Mouse (Mus musculus) CH12.LX (cell line): ENCODE measurements around the gene Sf3b3. TPM values are rescaled to one million over a fixed set of nuclear protein-coding genes. Genes with fewer than 3 reads are reported as not detected.

Experiments used
- DNase-seq: peaks from one replicate; pipeline ENCODE4 v3.0.0-alpha.2; 2013; ENCODE audit errors: extremely low read depth
- H3K27ac ChIP-seq: 2 replicates; pipeline ENCODE4 v1.5.1; 2012; ENCODE audit warnings: low read depth, mild to moderate bottlenecking, control low read depth, moderate library complexity; ENCODE audit not compliant: insufficient read depth
- H3K27me3 ChIP-seq: replicated peaks from 2 replicates; pipeline ENCODE3; 2012; ENCODE audit warnings: inconsistent platforms
- H3K36me3 ChIP-seq, 2 experiments: replicated peaks in 1 of 2; 2 replicates each; pipeline versions ENCODE3 to v1.6.1; 2012; ENCODE audit warnings: inconsistent platforms in 1 of 2, low read length in 1 of 2, mild to moderate bottlenecking in 1 of 2, mixed read lengths in 1 of 2, moderate library complexity in 1 of 2; ENCODE audit not compliant: control insufficient read depth in 1 of 2, insufficient read depth in 1 of 2
- H3K4me1 ChIP-seq, 2 experiments: 2 replicates each; pipeline ENCODE4 v1.6.1; 2012; ENCODE audit warnings: inconsistent platforms in 1 of 2, moderate library complexity in 1 of 2; ENCODE audit not compliant: insufficient read depth in 2 of 2, control insufficient read depth in 1 of 2
- H3K4me2 ChIP-seq: 2 replicates; pipeline ENCODE4 v1.6.1; 2012; ENCODE audit warnings: low read depth, mild to moderate bottlenecking, control low read depth; ENCODE audit not compliant: poor library complexity, insufficient read depth, severe bottlenecking
- H3K4me3 ChIP-seq, 3 experiments: fragments of 150-350 bp in 1 of 3; sonication (generic) in 1 of 3; replicated peaks in 1 of 3; 2 replicates each; pipeline versions ENCODE3 to v1.5.1; 2011 to 2012; ENCODE audit warnings: low read depth in 2 of 3, low read length in 2 of 3, mild to moderate bottlenecking in 2 of 3, moderate library complexity in 2 of 3, control low read depth in 1 of 3, improper control_type of control experiment in 1 of 3, inconsistent platforms in 1 of 3, mixed read lengths in 1 of 3; ENCODE audit not compliant: poor library complexity in 1 of 3
- H3K79me2 ChIP-seq: replicated peaks from 2 replicates; pipeline ENCODE4 v1.6.1; 2012; ENCODE audit warnings: mild to moderate bottlenecking, moderate library complexity; ENCODE audit not compliant: control insufficient read depth, poor library complexity, insufficient read depth, severe bottlenecking; ENCODE audit errors: extremely low read depth
- H3K9ac ChIP-seq: 2 replicates; pipeline ENCODE4 v1.6.1; 2012; ENCODE audit warnings: low read depth, mild to moderate bottlenecking, control low read depth, moderate library complexity; ENCODE audit not compliant: insufficient read depth
- H3K9me3 ChIP-seq: replicated peaks from 2 replicates; pipeline ENCODE3; 2012; ENCODE audit warnings: low read length, inconsistent platforms, mixed read lengths
- CHD1 ChIP-seq: IDR thresholded peaks from 2 replicates; pipeline ENCODE4 v1.6.1; 2012; ENCODE audit warnings: low read depth, low read length, improper control_type of control experiment, inconsistent platforms
- CHD2 ChIP-seq: IDR thresholded peaks from 2 replicates; pipeline ENCODE4 v1.6.1; 2011; ENCODE audit warnings: low read length, improper control_type of control experiment
- CTCF ChIP-seq, 2 experiments: IDR thresholded peaks in 1 of 2; conservative IDR thresholded peaks in 1 of 2; 2 replicates each; pipeline ENCODE4 v1.5.1; 2011 to 2012; ENCODE audit warnings: low read depth in 2 of 2, low read length in 2 of 2, improper control_type of control experiment in 1 of 2, inconsistent platforms in 1 of 2, mild to moderate bottlenecking in 1 of 2, moderate library complexity in 1 of 2
- ELF1 ChIP-seq: IDR thresholded peaks from 2 replicates; pipeline ENCODE4 v1.6.1; 2014; ENCODE audit warnings: low read depth, mild to moderate bottlenecking, inconsistent platforms, low read length, improper control_type of control experiment
- EP300 ChIP-seq: IDR thresholded peaks from 2 replicates; pipeline ENCODE4 v1.6.1; 2011; ENCODE audit warnings: low read length, improper control_type of control experiment
- ETS1 ChIP-seq: conservative IDR thresholded peaks from 2 replicates; pipeline ENCODE4 v1.6.1; 2012; ENCODE audit warnings: low read depth, mild to moderate bottlenecking, inconsistent platforms, low read length, improper control_type of control experiment, moderate library complexity
- GABPA ChIP-seq: IDR thresholded peaks from 2 replicates; pipeline ENCODE4 v1.6.1; 2012; ENCODE audit warnings: low read depth, low read length, improper control_type of control experiment, inconsistent platforms; ENCODE audit not compliant: insufficient replicate concordance
- HCFC1 ChIP-seq: IDR thresholded peaks from 2 replicates; pipeline ENCODE4 v1.6.1; 2012; ENCODE audit warnings: low read depth, mild to moderate bottlenecking, inconsistent platforms, low read length, improper control_type of control experiment
- JUN ChIP-seq: IDR thresholded peaks from 2 replicates; pipeline ENCODE4 v1.6.1; 2011; ENCODE audit warnings: low read depth, mild to moderate bottlenecking, low read length, improper control_type of control experiment, moderate library complexity; ENCODE audit not compliant: insufficient read depth
- JUND ChIP-seq: conservative IDR thresholded peaks from 2 replicates; pipeline ENCODE4 v1.6.1; 2011; ENCODE audit warnings: low read depth, low read length, improper control_type of control experiment
- KAT2A ChIP-seq: IDR thresholded peaks from 2 replicates; pipeline ENCODE4 v1.6.1; 2012; ENCODE audit warnings: low read length, improper control_type of control experiment, inconsistent platforms; ENCODE audit not compliant: insufficient replicate concordance
- MAX ChIP-seq: IDR thresholded peaks from 2 replicates; pipeline ENCODE4 v1.6.1; 2011; ENCODE audit warnings: low read length, improper control_type of control experiment
- MAZ ChIP-seq: IDR thresholded peaks from 2 replicates; pipeline ENCODE4 v1.6.1; 2012; ENCODE audit warnings: low read depth, mild to moderate bottlenecking, inconsistent platforms, low read length, improper control_type of control experiment, moderate library complexity
- MEF2A ChIP-seq: IDR thresholded peaks from 2 replicates; pipeline ENCODE4 v1.6.1; 2014; ENCODE audit warnings: low read depth, mild to moderate bottlenecking, inconsistent platforms, low read length, improper control_type of control experiment, borderline replicate concordance
- MYC ChIP-seq: IDR thresholded peaks from 2 replicates; pipeline ENCODE4 v1.6.1; 2011; ENCODE audit warnings: low read depth, mild to moderate bottlenecking, improper control_type of control experiment, low read length
- NELFE ChIP-seq: IDR thresholded peaks from 2 replicates; pipeline ENCODE4 v1.6.1; 2011; ENCODE audit warnings: low read depth, low read length, improper control_type of control experiment
- NRF1 ChIP-seq: IDR thresholded peaks from 2 replicates; pipeline ENCODE4 v1.6.1; 2014; ENCODE audit warnings: low read depth, mild to moderate bottlenecking, inconsistent platforms, low read length, improper control_type of control experiment, moderate library complexity
- PAX5 ChIP-seq: IDR thresholded peaks from 2 replicates; pipeline ENCODE4 v1.6.1; 2012; ENCODE audit warnings: low read length, inconsistent platforms, mixed read lengths
- POLR2A ChIP-seq: IDR thresholded peaks from 2 replicates; pipeline ENCODE4 v1.6.1; 2011; ENCODE audit warnings: low read depth, mild to moderate bottlenecking, improper control_type of control experiment, low read length
- SIN3A ChIP-seq: IDR thresholded peaks from 2 replicates; pipeline ENCODE4 v1.6.1; 2012; ENCODE audit warnings: low read length, improper control_type of control experiment, inconsistent platforms
- SMC3 ChIP-seq: IDR thresholded peaks from 2 replicates; pipeline ENCODE4 v1.6.1; 2011; ENCODE audit warnings: low read depth, low read length, improper control_type of control experiment
- TCF12 ChIP-seq: IDR thresholded peaks from 2 replicates; pipeline ENCODE4 v1.6.1; 2014; ENCODE audit warnings: low read depth, mild to moderate bottlenecking, inconsistent platforms, low read length, improper control_type of control experiment
- UBTF ChIP-seq: IDR thresholded peaks from 2 replicates; pipeline ENCODE4 v1.6.1; 2012; ENCODE audit warnings: low read depth, mild to moderate bottlenecking, inconsistent platforms, low read length, improper control_type of control experiment, moderate library complexity
- USF1 ChIP-seq: IDR thresholded peaks from 2 replicates; pipeline ENCODE4 v1.6.1; 2014; ENCODE audit warnings: low read depth, mild to moderate bottlenecking, inconsistent platforms, low read length, improper control_type of control experiment
- ZC3H11A ChIP-seq: IDR thresholded peaks from 2 replicates; pipeline ENCODE4 v1.6.1; 2012; ENCODE audit warnings: low read depth, mild to moderate bottlenecking, inconsistent platforms, low read length, improper control_type of control experiment
- ZMIZ1 ChIP-seq: IDR thresholded peaks from 2 replicates; pipeline ENCODE4 v1.6.1; 2012; ENCODE audit warnings: low read depth, mild to moderate bottlenecking, inconsistent platforms, low read length, improper control_type of control experiment
- dilution Hi-C: fragments of 300-500 bp; cut with MboI; formaldehyde crosslinking; loops from 2 replicates; pipeline ENCODE4 v1.14.3; 2020; ENCODE audit warnings: low sequenced_read_pairs; ENCODE audit not compliant: extremely low pct_unique_long_range_greater_than_20kb, extremely low pct_ligation_motif_present
- in situ Hi-C: fragments of 300-500 bp; cut with MboI; formaldehyde crosslinking; loops from 3 replicates; pipeline ENCODE4 v1.14.3; 2019; ENCODE audit warnings: low sequenced_read_pairs, low pct_ligation_motif_present, low pct_unique_long_range_greater_than_20kb, mixed read lengths
- polyA plus RNA-seq: library from polyadenylated mRNA; unstranded; fragments of >175 nt; gene quantifications from 2 replicates; pipeline ENCODE4 v1.2.1, GENCODE M21; 2012; ENCODE audit warnings: low read depth; ENCODE audit not compliant: insufficient read length
- total RNA-seq, 2 experiments: library from RNA; depleted of rRNA; stranded (reverse); fragments of 300-350 nt in 1 of 2; fragments of >200 nt in 1 of 2; gene quantifications; 2 replicates each; pipeline ENCODE4 v1.2.3; 2012 to 2014

Gene Sf3b3
- total and polyA plus RNA-seq, 3 experiments, result 136 to 213 (median 137) TPM

- H3K27ac ChIP-seq, result no peak overlapping the region
- no peak for DNase-seq
- H3K79me2 ChIP-seq, result no peaks in the 10 kb centered on the region
- TF ChIP-seq HCFC1, result no peak
- no peak for TF ChIP-seq SIN3A
- no peak for TF ChIP-seq MAX
- TF ChIP-seq GABPA, result no peak
- TF ChIP-seq MAZ, result no peak
- no peak for TF ChIP-seq MYC
- TF ChIP-seq POLR2A, result no peak
- no peak for TF ChIP-seq MEF2A
- TF ChIP-seq ELF1, result no peak
- TF ChIP-seq NELFE, result no peak
- TF ChIP-seq CHD1, result no peak
- TF ChIP-seq EP300, result no peak
- no peak for TF ChIP-seq JUN
- no peak for TF ChIP-seq CHD2
- no peak for TF ChIP-seq USF1
- TF ChIP-seq CTCF (conservative IDR thresholded peaks at IDR 0.05 in 1 of 2, IDR thresholded peaks at IDR 0.05 in 1 of 2; ENCODE audit: low read depth in 2 of 2, low read length in 2 of 2), result no peak
- H3K36me3 ChIP-seq, result no peaks in the 10 kb centered on the region
- H3K4me1 ChIP-seq, result peaks cover 8 to 21% of the 10 kb centered on the region in 2 experiments; a peak in 3 of 4 replicates
- dilution Hi-C loops, result no loop called here
- in situ Hi-C loops, result no loop called here
- no peak overlapping the region for H3K4me2 ChIP-seq
- no peaks in the 10 kb centered on the region for H3K9me3 ChIP-seq
- H3K9ac ChIP-seq, result no peak overlapping the region
- peaks cover 1% of the 10 kb centered on the region for H3K27me3 ChIP-seq
- no peak overlapping the region for H3K4me3 ChIP-seq
Observed at GRCm38 (mm10) chr8:110802988-110803387, 43.6 kb downstream of the Sf3b3 start.

- in situ Hi-C loops (no loop called here), dilution Hi-C loops (no loop called here)
- H3K27ac ChIP-seq, result no peak overlapping the region
Observed at GRCm38 (mm10) chr8:110797086-110797485, 49.5 kb downstream of the Sf3b3 start.

More at GRCm38 (mm10) chr8:110797086-110797485, 49.5 kb downstream of the Sf3b3 start:
- Histone ChIP-seq H3K36me3 (no peaks in the 10 kb centered on the region), H3K4me3 (no peak overlapping the region), H3K4me1 (peaks cover 0 to 8% of the 10 kb centered on the region in 2 experiments; a peak in 2 of 4 replicates), H3K79me2 (no peaks in the 10 kb centered on the region), H3K9me3 (peaks cover 11% of the 10 kb centered on the region), H3K9ac (no peak overlapping the region)
- TF ChIP-seq UBTF, result no peak
- no peak for TF ChIP-seq NRF1
- no peak for TF ChIP-seq ELF1
- no peak for TF ChIP-seq TCF12
- no peak for TF ChIP-seq CHD2
- no peak for TF ChIP-seq ZMIZ1
- no peak for TF ChIP-seq SIN3A
- TF ChIP-seq ZC3H11A, result no peak
- TF ChIP-seq MAX, result no peak
- TF ChIP-seq CTCF (conservative IDR thresholded peaks at IDR 0.05 in 1 of 2, IDR thresholded peaks at IDR 0.05 in 1 of 2; ENCODE audit: low read depth in 2 of 2, low read length in 2 of 2), result no peak
- TF ChIP-seq JUND, result no peak
- TF ChIP-seq KAT2A, result no peak
- TF ChIP-seq ETS1, result no peak
- TF ChIP-seq MAZ, result no peak
- no peak for TF ChIP-seq CHD1
- TF ChIP-seq GABPA, result no peak
- no peak for TF ChIP-seq SMC3
- no peak for TF ChIP-seq USF1
- no peak for TF ChIP-seq PAX5
- TF ChIP-seq, all 38 proteins: peak for 0
- peaks cover 1% of the 10 kb centered on the region for H3K27me3 ChIP-seq
- no peak for DNase-seq
- no peak overlapping the region for H3K4me2 ChIP-seq
